Mouse (Mus musculus): ENCODE measurements at regions not wholly inside any gene's neighbourhood (a gene's known extent, or its start where the extent isn't known, plus 50 kb on each side); places are given as distances from the start of the nearest gene placed in this dataset.
"Not testable (repeated sequence)": the region's sequence is repeated elsewhere in the genome, so short reads cannot be mapped to it uniquely, and the experiment has no call there.

- WGBS = 84% methylated on average over 6 of the region's 6 CpGs
- Histone ChIP-seq H3K4me3 (ENCODE audit: low read depth, low read length) (no peak overlapping the region), H3K9me3 (ENCODE audit: control insufficient read depth, low read depth, low read length) (no peaks in the 10 kb centered on the region; the same call in 1 of the 2 replicates), H3K27ac (ENCODE audit: low read length) (no peak overlapping the region), H3K36me3 (ENCODE audit: control insufficient read depth, insufficient read depth, low read length) (no peaks in the 10 kb centered on the region), H3K4me1 (ENCODE audit: control insufficient read depth, insufficient read depth, low read length) (no peaks in the 10 kb centered on the region), H3K9ac (replicated peaks; ENCODE audit: low read depth, low read length) (no peak overlapping the region), H3K27me3 (ENCODE audit: control insufficient read depth, insufficient read depth, low read length) (no peaks in the 10 kb centered on the region), H3K4me2 (replicated peaks; ENCODE audit: low read depth, low read length) (no peak overlapping the region)
- ATAC-seq (ENCODE audit: insufficient number of reproducible peaks, insufficient read depth, low FRiP score, low read depth) = no peak
Observed at GRCm38 (mm10) chr14:19327321-19327720, 91.4 kb downstream of the Gm21738 start.

- Histone ChIP-seq H3K36me3 (ENCODE audit: control insufficient read depth, insufficient read depth, low read length) (no peaks in the 10 kb centered on the region), H3K27ac (ENCODE audit: low read length) (no peak overlapping the region), H3K4me2 (replicated peaks; ENCODE audit: low read depth, low read length) (no peak overlapping the region), H3K4me1 (ENCODE audit: control insufficient read depth, insufficient read depth, low read length) (no peaks in the 10 kb centered on the region), H3K4me3 (ENCODE audit: low read depth, low read length) (no peak overlapping the region), H3K27me3 (ENCODE audit: control insufficient read depth, insufficient read depth, low read length) (no peaks in the 10 kb centered on the region), H3K9ac (replicated peaks; ENCODE audit: low read depth, low read length) (no peak overlapping the region), H3K9me3 (ENCODE audit: control insufficient read depth, low read depth, low read length) (0 out of 2 replicates have a peak, but pooled peaks cover 2% of the 10 kb centered on the region)
- 71% methylated on average over 21 of the region's 21 CpGs for WGBS
- no peak for ATAC-seq (ENCODE audit: insufficient number of reproducible peaks, insufficient read depth, low FRiP score, low read depth)
Observed at GRCm38 (mm10) chr14:19311614-19312013, 107.1 kb downstream of the Gm21738 start.

GRCm38 (mm10) chr14:19302859-19303258, 115.9 kb downstream of the Gm21738 start:
- WGBS = 61% methylated on average over 4 of the region's 4 CpGs
- H3K27me3 ChIP-seq (ENCODE audit: control insufficient read depth, insufficient read depth, low read length) = not testable (repeated sequence)

GRCm38 (mm10) chr14:19279096-19279495, 139.6 kb downstream of the Gm21738 start:
- peaks cover 2% of the 10 kb centered on the region; the same call in 1 of the 2 replicates for H3K9me3 ChIP-seq (ENCODE audit: control insufficient read depth, low read depth, low read length)
- WGBS = 82% methylated on average over 1 of the region's 1 CpGs
- no peak overlapping the region for H3K4me3 ChIP-seq (ENCODE audit: low read depth, low read length)
- H3K36me3 ChIP-seq (ENCODE audit: control insufficient read depth, insufficient read depth, low read length) = no peaks in the 10 kb centered on the region
- H3K27me3 ChIP-seq (ENCODE audit: control insufficient read depth, insufficient read depth, low read length) = no peaks in the 10 kb centered on the region
- no peak overlapping the region for H3K4me2 ChIP-seq (replicated peaks; ENCODE audit: low read depth, low read length)
- no peak overlapping the region for H3K27ac ChIP-seq (ENCODE audit: low read length)
- H3K4me1 ChIP-seq (ENCODE audit: control insufficient read depth, insufficient read depth, low read length) = no peaks in the 10 kb centered on the region
- ATAC-seq (ENCODE audit: insufficient number of reproducible peaks, insufficient read depth, low FRiP score, low read depth) = no peak
- H3K9ac ChIP-seq (replicated peaks; ENCODE audit: low read depth, low read length) = no peak overlapping the region

More at GRCm38 (mm10) chr14:19302859-19303258, 115.9 kb downstream of the Gm21738 start:
- H3K9me3 ChIP-seq (ENCODE audit: control insufficient read depth, low read depth, low read length); ATAC-seq (ENCODE audit: insufficient number of reproducible peaks, insufficient read depth, low FRiP score, low read depth); H3K4me3 ChIP-seq (ENCODE audit: low read depth, low read length); H3K4me1 ChIP-seq (ENCODE audit: control insufficient read depth, insufficient read depth, low read length); H3K9ac ChIP-seq (replicated peaks; ENCODE audit: low read depth, low read length); H3K4me2 ChIP-seq (replicated peaks; ENCODE audit: low read depth, low read length); H3K36me3 ChIP-seq (ENCODE audit: control insufficient read depth, insufficient read depth, low read length); H3K27ac ChIP-seq (ENCODE audit: low read length): not testable (repeated sequence)

- ATAC-seq (ENCODE audit: insufficient number of reproducible peaks, insufficient read depth, low FRiP score, low read depth) = peak; percentile 89; the same call in 1 of the 2 replicates
- Histone ChIP-seq H3K36me3 (ENCODE audit: control insufficient read depth, insufficient read depth, low read length) (no peaks in the 10 kb centered on the region), H3K4me2 (replicated peaks; ENCODE audit: low read depth, low read length) (no peak overlapping the region), H3K9ac (replicated peaks; ENCODE audit: low read depth, low read length) (no peak overlapping the region), H3K27ac (ENCODE audit: low read length) (no peak overlapping the region), H3K4me1 (ENCODE audit: control insufficient read depth, insufficient read depth, low read length) (no peaks in the 10 kb centered on the region), H3K27me3 (ENCODE audit: control insufficient read depth, insufficient read depth, low read length) (no peaks in the 10 kb centered on the region), H3K9me3 (ENCODE audit: control insufficient read depth, low read depth, low read length) (peaks cover 2% of the 10 kb centered on the region; the same call in 1 of the 2 replicates), H3K4me3 (ENCODE audit: low read depth, low read length) (no peak overlapping the region)
- WGBS = 59% methylated on average over 4 of the region's 4 CpGs
Observed at GRCm38 (mm10) chr14:19277777-19278385, 140.8 kb downstream of the Gm21738 start.
